Mouse (Mus musculus): ENCODE data around the gene Pop5. TPM values are rescaled to one million over a fixed set of nuclear protein-coding genes. Genes with fewer than 3 reads are reported as not detected.

The Pop5 gene
- total RNA-seq (2021): 10 to 100 TPM; 27.9 to 28.2 TPM
- long read RNA-seq, experiment 1, partial matches to known transcripts: 33 of 39 reads
- long read RNA-seq, experiment 1, other reads (novel, unspliced or antisense): 6 of 39 reads
- long read RNA-seq, experiment 2, partial matches to known transcripts: 36 of 38 reads
- long read RNA-seq, experiment 2, other reads (novel, unspliced or antisense): 2 of 38 reads

DNA sequence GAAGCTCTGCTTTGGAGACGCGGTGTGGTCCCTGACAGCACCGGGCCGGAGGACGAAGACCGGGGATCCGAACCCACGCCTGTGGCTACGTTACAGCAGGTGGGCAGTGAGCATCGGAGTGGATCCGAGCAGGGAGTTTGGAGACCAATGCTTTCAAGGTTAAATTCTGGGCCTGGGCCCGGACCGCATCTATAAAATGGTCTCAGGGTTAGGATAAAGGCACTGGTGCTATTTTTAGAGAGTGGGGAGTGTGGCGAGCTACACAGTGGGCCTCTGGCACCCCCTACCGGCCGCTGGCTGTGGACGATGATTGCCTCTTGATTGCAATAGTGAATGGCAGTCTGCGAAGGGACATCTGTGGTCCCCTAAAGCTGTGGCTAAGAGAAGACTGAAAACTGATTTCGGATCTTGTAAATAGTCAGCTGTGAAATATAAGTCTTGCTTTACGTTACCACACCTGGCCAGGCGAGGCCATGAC lies at the start of gene Pop5:
Gene Pop5, plus strand, starts transcription at position 51 of the 478 bp plus-strand sequence.
- DNase-seq: peak; percentile 86 to 89
- intact Hi-C loops (cut with DNase I): loop anchor here (1.0 to 10.0 kb wide), 4 partner anchors 36 to 261 kb away; partner anchors contain the start of genes Hnf1a and Rnf10

DNA sequence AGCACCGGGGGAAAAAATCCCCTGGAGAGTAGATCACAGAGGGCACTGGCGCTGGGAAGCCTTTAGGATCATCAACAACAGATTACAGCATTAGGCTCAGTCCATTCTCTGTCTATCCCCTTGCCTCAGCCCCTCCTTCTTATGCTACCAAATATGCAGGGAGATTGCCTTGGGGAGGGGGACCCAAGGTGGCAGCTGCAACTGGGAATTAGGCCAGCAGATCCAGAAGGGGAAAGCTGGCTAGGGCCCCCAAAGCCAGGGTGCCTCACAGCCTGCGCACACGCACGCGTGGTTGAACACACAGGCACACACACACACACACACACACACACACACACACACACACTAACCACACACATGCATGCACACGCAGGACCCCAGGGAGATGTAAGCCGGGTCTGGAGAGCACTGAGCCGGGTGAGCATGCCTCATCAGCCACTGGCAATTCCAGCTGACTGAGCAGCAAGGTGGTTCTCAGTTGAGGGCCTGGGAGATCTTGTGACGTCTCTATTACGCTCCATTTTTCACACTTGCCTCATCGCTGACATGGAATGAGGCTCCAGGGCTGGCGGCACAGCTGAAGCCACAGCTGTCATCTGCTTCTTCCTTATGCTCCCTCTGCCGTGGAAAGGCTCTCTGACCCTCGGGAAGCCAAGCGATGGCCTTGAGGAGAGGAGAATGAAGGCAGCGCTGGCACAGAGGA lies 49.1 kb upstream of the Pop5 start:
- no peak for DNase-seq
- intact Hi-C loops (cut with DNase I): loop anchor here (1.0 to 10.0 kb wide), 2 partner anchors 49 to 158 kb away; partner anchors contain the start of genes Cox6a1, Gatc, Pop5 and Triap1

DNA sequence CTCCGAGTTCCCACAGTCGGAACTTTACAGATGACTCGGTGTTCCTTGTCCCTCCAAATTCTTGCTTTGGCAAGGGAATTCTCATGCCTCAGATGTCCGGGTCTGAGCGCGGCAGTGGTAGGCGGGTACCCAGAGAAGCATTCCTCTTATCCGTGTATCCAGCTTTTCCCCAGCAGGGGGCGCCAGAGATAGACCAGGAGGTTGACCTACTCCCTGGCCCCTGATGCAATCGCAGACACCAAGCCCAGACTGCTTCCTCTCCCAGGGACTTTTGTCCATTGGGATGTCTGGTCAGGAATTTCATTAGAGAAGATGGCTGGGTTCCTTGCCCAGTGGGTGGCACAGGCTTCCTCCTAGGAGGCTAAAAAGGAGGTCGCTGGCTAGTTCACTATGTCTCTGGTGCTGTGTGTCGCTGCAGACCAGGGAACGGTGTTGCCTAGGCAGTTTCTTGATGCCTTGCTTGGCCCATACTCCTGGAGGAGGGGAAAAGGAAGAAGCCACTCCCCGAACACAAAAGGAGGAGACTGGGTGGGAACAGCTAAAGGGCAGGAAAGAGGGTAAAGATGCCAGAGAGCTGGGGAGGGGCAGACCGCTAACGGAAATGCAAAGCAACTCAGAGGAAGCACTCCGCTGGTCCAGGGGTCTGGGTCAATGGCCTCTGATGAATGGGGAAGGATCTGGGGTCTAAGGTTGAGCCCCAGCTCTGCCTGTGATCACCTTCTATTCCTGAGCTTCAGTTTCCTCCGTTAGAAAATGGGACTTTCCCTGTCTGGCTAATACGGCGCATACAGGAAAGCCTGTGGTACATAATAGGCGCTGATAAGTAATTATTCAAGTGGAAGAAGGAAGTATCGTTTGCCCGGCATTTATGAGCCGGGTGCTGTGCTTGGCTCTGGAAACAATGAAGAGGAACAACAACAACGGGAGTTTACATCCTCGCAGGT lies 48.2 kb upstream of the Pop5 start:
- peak; percentile 94 for DNase-seq
- intact Hi-C loops (cut with DNase I): loop anchor here (1.0 to 10.0 kb wide), 2 partner anchors 48 to 157 kb away; partner anchors contain the start of genes Cox6a1, Gatc, Pop5 and Triap1

DNA sequence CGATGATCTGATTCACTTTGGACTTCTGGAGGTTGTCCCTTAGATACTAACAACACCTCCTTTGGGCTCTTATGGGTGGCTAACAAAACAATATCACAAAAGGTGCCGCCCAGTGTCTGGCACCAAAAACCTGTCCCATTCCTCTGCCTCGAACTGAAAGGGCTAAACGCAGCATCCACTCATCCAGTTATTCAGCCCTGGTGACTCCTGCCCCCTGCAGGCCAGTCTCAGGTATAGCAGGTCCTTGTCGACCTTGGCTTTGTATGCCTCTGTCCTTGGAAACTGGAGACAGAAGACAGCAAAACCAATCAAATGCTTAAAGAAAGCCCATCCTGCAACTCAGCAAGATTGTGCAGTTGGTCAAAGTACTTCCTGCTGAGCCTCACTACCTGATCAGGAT lies 46.8 kb upstream of the Pop5 start:
- no peak for DNase-seq
- intact Hi-C loops (cut with DNase I): loop anchor here (10.0 kb wide), 1 partner anchor 156 kb away; the partner anchor contains the start of genes Cox6a1, Gatc and Triap1

DNA sequence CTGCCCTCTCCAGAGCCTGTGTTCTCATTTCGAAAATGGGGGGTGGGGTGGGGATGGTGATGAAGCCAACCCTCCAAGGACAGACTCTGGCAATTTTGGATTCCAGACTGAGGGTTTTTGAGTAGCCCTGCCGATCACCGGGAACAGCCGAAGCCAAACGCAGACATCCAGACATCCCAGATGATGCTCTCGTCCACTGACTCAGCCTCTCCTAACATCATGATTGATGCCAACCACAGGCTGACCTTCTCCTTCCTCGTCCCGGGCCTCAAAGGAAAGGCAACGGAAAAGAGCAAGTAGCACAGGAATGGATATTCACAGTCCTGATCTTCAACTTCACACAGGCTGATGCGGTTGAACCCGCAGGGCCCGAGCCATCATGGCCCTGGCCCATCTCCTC lies 45.6 kb upstream of the Pop5 start:
- intact Hi-C loops (cut with DNase I): no loop called here
- no peak for DNase-seq

DNA sequence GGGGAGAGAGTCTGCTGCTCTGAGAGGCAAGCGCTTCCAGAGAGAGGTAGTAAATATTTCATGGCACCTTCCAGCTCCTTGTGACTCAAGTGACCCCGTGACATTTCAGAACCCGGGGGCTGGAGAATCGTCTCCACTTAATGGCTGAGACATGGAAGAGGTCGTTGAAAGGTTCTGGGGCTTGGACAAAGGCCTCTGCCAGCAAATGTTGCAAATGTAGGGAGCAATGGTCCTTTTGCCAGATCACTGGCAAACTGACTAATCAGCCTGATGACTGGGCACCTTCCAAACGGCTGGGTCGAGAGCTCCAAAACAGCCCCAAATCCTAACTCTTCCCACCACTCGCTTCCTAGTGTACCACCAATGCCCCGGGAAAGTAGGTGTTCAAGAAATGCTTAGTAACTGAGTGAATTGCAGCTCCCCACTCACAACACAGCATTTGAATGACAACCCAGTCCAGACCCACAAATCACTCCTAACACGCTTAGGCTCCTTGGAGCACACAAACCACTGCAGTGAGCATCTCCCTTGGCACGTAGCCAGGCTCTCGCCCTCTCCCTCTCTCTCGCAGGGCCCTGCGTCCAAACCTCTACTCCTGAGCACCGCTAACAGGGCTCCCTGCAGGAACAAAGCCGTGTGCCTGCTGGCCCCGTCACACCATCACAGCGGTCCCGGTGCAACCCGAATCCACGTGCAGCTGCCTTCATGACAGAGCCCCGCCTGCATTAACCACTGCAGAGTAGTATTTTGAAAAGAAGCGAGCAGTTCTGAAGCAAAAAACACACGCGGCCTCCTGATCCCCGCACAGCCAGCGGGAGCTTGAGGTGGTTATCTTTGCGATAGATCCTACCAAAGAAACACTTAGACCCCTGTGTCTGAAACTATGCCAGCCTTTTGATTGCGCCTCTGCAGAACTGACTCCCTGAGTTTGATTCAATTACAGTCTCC lies 43.5 kb upstream of the Pop5 start:
- DNase-seq: no peak
- intact Hi-C loops (cut with DNase I): no loop called here

DNA sequence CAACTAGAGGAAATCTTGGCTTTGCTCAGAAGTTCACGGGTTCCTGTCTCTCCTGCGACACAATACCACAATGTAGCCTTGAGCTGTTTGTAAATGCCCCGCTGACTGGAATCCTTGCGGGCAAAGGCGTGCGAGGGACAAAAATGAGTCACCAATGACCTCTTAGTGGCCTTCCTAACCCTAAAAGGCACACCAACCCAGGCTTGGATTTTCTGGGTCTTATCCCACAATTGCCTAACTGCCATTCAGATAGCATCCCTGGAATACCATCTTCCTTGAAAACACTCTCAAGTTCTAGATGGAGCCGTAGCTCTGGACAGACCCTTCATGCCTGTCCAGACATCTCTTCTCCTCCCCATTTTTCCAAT lies 42.8 kb upstream of the Pop5 start:
- no peak for DNase-seq
- intact Hi-C loops (cut with DNase I): no loop called here

DNA sequence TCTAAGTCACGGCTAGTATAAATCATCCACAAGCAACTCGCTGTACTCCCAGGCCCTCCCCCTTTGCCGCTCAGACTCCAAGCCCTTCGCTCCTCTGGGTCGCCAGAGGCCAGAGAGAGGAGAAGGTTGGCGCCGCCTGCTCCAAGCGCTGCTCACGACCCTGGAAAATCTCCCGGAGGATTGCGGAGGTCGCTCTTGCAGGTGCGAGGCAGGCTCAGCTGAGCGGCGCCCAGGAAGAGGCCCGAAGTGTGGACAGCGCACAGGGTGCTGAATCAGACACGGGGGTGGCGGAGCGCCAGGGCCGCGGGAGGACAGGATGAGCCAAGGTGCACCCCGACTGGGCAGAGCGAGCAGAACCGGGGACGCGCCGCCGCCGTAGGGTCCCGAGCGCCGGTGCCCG lies 42.4 kb upstream of the Pop5 start:
- intact Hi-C loops (cut with DNase I): no loop called here
- peak; percentile 43 to 53 for DNase-seq

DNA sequence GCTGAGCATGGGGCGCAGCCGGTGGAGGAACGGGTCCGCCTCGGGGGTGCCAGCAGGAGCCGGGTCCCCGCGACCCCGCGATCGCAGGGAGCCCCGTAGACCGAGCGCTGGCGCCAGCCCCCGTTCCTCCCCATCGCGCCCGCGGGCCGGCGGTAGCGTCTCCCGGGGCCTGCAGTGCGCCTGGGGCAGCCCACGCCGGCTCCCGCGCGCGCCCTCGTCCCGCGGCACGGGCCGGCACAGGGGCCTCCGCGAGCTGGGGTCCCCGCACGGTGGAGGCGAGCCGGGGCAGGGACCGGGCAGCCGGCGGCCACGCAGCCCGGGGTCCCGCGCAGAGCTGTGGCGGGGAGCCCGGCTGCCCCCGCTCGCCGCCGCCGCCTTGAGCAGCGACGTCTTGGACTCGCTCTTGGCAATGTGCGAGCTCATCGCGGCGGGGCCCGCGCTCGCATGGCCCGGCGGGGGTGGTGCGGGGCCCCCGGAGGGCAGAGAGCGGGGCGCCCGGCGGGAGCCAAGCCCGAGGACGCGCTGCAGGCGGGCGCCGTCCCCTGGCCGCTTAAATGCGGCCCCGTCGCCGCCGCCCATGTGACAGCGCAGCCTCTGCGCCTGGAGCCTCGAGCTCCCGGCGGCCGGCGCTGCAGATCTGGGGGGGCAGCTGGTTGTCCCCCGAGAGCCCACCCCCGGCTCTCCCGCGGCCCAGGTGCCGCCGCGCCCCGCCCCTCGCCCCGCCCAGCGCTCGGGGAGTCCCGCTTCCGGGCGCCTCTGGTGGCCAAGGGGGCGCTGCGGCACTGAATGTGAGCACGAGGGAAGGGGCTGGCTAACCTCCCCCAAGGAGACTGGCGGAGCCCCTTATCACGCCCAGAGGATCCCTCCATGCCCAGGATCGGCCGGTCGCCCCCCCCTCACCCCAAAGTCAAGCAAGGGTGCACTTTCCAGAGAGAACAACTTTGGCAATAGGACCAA lies 41.7 kb upstream of the Pop5 start, which contains the start of gene Cabp1:
Gene Cabp1, minus strand, starts transcription at position 713 of the 957 bp plus-strand sequence.
- no peak for DNase-seq
- intact Hi-C loops (cut with DNase I): no loop called here

DNA sequence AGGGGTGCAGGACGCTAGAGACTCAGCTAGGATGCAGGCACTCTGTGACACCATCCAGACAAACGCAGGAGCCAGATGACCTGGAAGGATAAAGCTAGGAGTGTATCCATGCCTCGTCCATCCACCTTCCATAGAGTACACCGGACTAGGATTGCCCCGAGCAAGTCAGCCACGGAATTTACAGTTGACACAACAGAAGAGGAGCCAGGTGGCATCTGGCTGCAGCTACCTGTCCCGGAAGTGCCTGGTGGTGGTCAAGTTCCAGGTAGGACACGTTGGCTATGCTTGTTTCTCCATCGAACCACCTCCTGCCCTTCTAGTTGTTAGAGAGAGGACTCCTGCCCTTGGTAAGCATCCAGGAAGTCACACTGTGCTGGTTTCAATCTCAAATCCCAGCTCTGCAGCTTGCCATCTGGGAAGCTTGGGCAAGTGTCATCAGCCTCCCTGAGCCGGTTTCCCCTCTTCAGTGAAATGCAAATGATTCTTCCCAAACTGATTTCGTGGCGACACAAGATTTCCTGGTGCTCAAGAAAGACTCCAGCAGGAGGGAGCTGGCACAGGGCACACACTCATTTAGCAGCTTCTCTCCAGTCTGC lies 40.9 kb upstream of the Pop5 start:
- intact Hi-C loops (cut with DNase I): no loop called here
- no peak for DNase-seq

DNA sequence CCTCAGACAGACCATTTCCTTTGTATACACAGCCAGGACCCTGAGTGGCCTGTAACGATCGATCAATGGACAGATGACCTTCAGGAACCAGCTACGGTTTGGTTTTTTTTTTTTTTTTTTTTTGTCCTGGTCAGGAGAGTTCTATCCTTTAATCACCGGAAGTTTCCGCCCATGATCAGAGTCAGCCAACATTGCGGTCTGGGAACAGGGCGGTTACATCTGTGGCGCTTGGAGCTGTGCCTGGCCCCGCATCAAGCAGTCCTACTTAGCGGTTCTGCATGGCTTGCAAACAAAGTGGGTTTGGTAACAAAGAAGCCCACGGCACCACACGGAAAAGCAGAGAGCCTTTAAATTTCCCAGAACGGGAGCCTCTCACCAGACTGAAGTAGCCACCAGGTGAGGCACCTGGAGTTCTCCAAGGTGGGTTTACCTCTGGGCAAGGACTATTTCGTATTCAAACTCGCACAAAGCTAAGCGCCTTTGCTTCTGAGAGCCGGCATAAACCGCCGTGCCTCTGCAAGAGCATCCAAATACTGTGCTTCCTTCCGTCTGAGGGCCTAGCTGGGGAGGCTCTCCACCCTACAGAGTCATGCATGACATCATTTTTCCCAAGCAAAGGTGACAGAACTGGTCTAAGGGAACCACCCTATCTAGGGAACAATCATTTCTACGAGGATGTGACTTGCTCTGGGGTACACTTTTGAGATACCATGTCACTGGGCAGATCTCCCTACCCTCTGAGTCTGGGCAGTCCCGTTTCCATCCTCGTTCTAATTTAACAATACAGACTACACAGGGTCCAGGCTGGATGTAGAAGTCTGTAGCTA lies 31.7 kb upstream of the Pop5 start:
- DNase-seq: peak in 1 of 2 experiments; percentile 21
- intact Hi-C loops (cut with DNase I): no loop called here

DNA sequence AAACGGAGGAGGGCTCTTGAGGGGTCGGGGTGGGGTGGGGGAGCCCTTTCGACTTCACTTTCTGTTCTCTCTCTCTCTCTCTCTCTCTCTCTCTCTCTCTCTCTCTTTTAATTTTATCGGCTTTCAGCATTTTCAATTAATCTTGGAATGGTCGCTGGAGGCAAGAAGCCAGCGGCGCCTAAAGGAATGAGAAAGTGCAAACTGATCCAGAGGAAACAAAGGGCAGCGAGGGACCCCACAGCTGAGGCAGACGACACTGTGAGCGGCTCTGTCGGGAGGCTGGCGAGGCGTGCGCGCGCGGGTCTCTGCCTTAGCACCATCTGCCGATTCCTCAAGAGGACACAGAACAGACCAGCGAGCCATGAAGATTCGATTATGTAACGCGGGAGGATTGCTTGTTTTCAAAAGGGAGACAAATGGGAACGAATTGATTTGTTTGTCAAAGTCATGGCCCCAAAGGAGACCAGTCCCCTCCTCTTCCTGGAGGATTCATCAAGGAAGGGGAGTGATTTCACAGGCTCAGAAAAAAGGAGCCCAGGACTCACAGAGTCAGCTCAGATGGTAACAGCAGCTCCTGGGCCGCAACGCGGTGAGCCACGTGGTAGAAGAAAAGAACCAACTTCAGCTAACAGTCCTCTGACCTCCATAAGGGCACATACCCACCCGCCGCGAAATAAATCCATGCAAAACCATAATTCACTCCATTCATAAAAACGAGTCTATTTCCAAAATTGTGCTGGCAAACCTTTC lies 30.9 kb upstream of the Pop5 start:
- peak; percentile 22 to 58 for DNase-seq

DNA sequence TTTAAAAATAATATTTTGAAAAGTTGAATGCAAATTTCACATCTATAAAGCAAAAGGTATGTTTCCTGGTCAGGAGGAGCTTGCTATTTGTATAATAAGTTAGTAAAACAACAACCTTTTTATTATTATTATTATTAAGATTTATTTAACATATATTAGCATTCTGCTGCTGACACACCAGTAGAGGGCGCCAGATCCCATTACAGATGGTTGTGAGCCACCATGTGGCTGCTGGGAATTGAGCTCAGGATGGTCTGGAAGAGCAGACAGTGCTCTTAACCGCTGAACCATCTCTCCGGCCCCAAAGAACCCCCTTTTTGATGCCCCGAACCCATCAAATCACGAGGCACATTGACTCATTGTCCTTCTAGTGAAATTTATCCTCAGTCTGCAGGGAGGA lies 28.4 kb upstream of the Pop5 start:
- intact Hi-C loops (cut with DNase I): no loop called here
- no peak for DNase-seq

More for the DNA sequence above, 30.9 kb upstream of the Pop5 start:
- intact Hi-C loops (cut with DNase I): no loop called here

DNA sequence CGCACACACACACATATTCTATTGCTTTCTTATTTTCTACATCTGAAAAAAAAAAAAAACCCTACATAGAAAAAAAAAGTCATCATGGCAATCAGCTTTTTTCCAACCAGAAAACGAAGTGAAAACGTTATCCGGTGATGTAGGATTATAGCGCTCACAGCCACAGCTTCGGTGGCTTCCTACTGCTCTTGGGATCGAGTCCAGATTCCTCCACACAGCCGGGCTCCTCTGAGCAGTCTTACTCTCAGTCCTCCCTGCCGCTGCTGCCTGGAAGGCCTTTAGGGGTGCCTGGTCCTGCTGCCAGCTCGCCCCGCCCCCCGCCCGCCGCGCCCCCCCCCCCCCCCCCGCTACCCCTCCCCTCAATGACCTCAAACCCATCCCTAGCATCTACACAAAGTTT lies 27.7 kb upstream of the Pop5 start:
- no peak for DNase-seq
- intact Hi-C loops (cut with DNase I): no loop called here

DNA sequence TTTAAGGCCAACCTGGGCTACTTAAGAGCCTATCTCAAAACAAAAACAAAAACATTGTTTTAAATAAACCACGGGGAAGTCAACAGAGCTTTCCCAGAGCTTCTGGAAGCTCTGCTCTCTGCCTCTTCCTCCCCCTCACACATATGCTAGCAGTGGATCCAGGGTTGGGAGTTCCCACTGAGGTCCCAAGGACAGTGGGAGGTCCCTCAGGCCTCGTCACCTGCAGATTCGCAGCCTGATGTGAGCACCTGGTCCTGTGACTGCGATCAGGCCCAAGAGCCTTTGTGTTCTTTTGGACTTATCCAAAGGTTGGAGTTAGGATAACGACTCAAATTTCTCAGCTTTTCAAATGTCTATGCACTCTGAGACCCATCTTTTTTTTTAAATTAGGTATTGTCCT lies 27.0 kb upstream of the Pop5 start:
- no peak for DNase-seq
- intact Hi-C loops (cut with DNase I): no loop called here

DNA sequence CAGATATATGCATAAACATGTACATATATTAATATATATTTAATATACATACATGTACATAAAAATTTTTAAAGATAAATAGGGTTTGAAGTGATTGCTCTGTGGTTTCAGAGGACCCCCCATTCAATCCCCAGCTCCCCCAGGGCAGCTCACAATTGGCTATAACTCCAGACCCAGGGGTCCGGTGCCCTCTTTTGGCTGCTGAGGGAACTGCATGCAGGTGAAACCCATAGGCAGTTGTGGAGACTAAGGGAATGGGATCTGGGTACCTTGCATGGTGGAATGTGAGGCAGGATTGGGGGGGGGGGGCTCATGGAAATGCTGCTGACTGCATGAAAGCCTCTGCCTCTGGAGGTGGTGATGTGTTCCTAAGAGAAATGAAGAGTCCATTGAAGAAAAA lies 25.3 kb upstream of the Pop5 start:
- DNase-seq: no peak
- intact Hi-C loops (cut with DNase I): no loop called here
